Mouse (Mus musculus): ENCODE data around the gene Itga11. TPM values are rescaled to one million over a fixed set of nuclear protein-coding genes. Genes with fewer than 3 reads are reported as not detected.

Itga11 gene
- total and polyA plus RNA-seq, 2 experiments: 0.09 TPM

- no peak for TF ChIP-seq CTCF (IDR thresholded peaks at IDR 0.05; ENCODE audit: low read depth, low read length)
- no peak for TF ChIP-seq POLR2A (IDR thresholded peaks at IDR 0.05; ENCODE audit: extremely low read depth, insufficient read depth, low read length)
- Histone ChIP-seq H3K79me2 (ENCODE audit: control insufficient read depth, insufficient read depth, low read length) (no peaks in the 10 kb centered on the region), H3K27ac (replicated peaks; ENCODE audit: insufficient read depth, low read depth, low read length) (no peak overlapping the region), H3K27me3 (ENCODE audit: control insufficient read depth, insufficient read depth, low read length) (no peaks in the 10 kb centered on the region), H3K9ac (ENCODE audit: low read depth, low read length) (no peak overlapping the region), H3K4me1 (ENCODE audit: control insufficient read depth, insufficient read depth, low read length) (no peaks in the 10 kb centered on the region), H3K36me3 (ENCODE audit: control insufficient read depth, insufficient read depth, low read length) (no peaks in the 10 kb centered on the region), H3K4me3 (ENCODE audit: insufficient read depth, low read depth, low read length) (no peak overlapping the region)
- no peak for DNase-seq (ENCODE audit: extremely low read depth, low read depth, low spot score)
- WGBS: 75% methylated on average over 6 of the region's 6 CpGs
Measured at GRCm38 (mm10) chr9:62722716-62723115, 45.1 kb downstream of the Itga11 start.

- WGBS: 95% methylated on average over 9 of the region's 9 CpGs
- H3K4me3 ChIP-seq (ENCODE audit: insufficient read depth, low read depth, low read length): no peak overlapping the region
- TF ChIP-seq CTCF (IDR thresholded peaks at IDR 0.05; ENCODE audit: low read depth, low read length): no peak
- TF ChIP-seq POLR2A (IDR thresholded peaks at IDR 0.05; ENCODE audit: extremely low read depth, insufficient read depth, low read length): no peak
- H3K27ac ChIP-seq (replicated peaks; ENCODE audit: insufficient read depth, low read depth, low read length): no peak overlapping the region
- no peaks in the 10 kb centered on the region for H3K36me3 ChIP-seq (ENCODE audit: control insufficient read depth, insufficient read depth, low read length)
- no peaks in the 10 kb centered on the region for H3K79me2 ChIP-seq (ENCODE audit: control insufficient read depth, insufficient read depth, low read length)
- no peaks in the 10 kb centered on the region for H3K27me3 ChIP-seq (ENCODE audit: control insufficient read depth, insufficient read depth, low read length)
- no peaks in the 10 kb centered on the region for H3K4me1 ChIP-seq (ENCODE audit: control insufficient read depth, insufficient read depth, low read length)
- DNase-seq (ENCODE audit: extremely low read depth, low read depth, low spot score): no peak
- H3K9ac ChIP-seq (ENCODE audit: low read depth, low read length): no peak overlapping the region
Measured at GRCm38 (mm10) chr9:62724175-62724574, 46.5 kb downstream of the Itga11 start.

GRCm38 (mm10) chr9:62725247-62725646 lies 47.6 kb downstream of the Itga11 start:
- no peak overlapping the region for H3K27ac ChIP-seq (replicated peaks; ENCODE audit: insufficient read depth, low read depth, low read length)
- no peak overlapping the region for H3K9ac ChIP-seq (ENCODE audit: low read depth, low read length)
- no peaks in the 10 kb centered on the region for H3K36me3 ChIP-seq (ENCODE audit: control insufficient read depth, insufficient read depth, low read length)
- DNase-seq (ENCODE audit: extremely low read depth, low read depth, low spot score): no peak
- TF ChIP-seq CTCF (IDR thresholded peaks at IDR 0.05; ENCODE audit: low read depth, low read length): no peak
- no peak for TF ChIP-seq POLR2A (IDR thresholded peaks at IDR 0.05; ENCODE audit: extremely low read depth, insufficient read depth, low read length)
- no peaks in the 10 kb centered on the region for H3K4me1 ChIP-seq (ENCODE audit: control insufficient read depth, insufficient read depth, low read length)
- H3K79me2 ChIP-seq (ENCODE audit: control insufficient read depth, insufficient read depth, low read length): no peaks in the 10 kb centered on the region
- H3K4me3 ChIP-seq (ENCODE audit: insufficient read depth, low read depth, low read length): no peak overlapping the region
- H3K27me3 ChIP-seq (ENCODE audit: control insufficient read depth, insufficient read depth, low read length): no peaks in the 10 kb centered on the region
- 54% methylated on average over 5 of the region's 5 CpGs for WGBS

- Histone ChIP-seq H3K36me3 (ENCODE audit: control insufficient read depth, insufficient read depth, low read length) (no peaks in the 10 kb centered on the region), H3K79me2 (ENCODE audit: control insufficient read depth, insufficient read depth, low read length) (no peaks in the 10 kb centered on the region), H3K27me3 (ENCODE audit: control insufficient read depth, insufficient read depth, low read length) (no peaks in the 10 kb centered on the region), H3K27ac (replicated peaks; ENCODE audit: insufficient read depth, low read depth, low read length) (no peak overlapping the region), H3K9ac (ENCODE audit: low read depth, low read length) (no peak overlapping the region), H3K4me1 (ENCODE audit: control insufficient read depth, insufficient read depth, low read length) (no peaks in the 10 kb centered on the region), H3K4me3 (ENCODE audit: insufficient read depth, low read depth, low read length) (no peak overlapping the region)
- peak; percentile 39; the same call in 1 of the 2 replicates for TF ChIP-seq CTCF (IDR thresholded peaks at IDR 0.05; ENCODE audit: low read depth, low read length)
- no peak for TF ChIP-seq POLR2A (IDR thresholded peaks at IDR 0.05; ENCODE audit: extremely low read depth, insufficient read depth, low read length)
- 60% methylated on average over 6 of the region's 6 CpGs for WGBS
- DNase-seq (ENCODE audit: extremely low read depth, low read depth, low spot score): no peak
Measured at GRCm38 (mm10) chr9:62726472-62726871, 48.8 kb downstream of the Itga11 start.

- Histone ChIP-seq H3K79me2 (ENCODE audit: control insufficient read depth, insufficient read depth, low read length) (no peaks in the 10 kb centered on the region), H3K4me1 (ENCODE audit: control insufficient read depth, insufficient read depth, low read length) (no peaks in the 10 kb centered on the region), H3K4me3 (ENCODE audit: insufficient read depth, low read depth, low read length) (no peak overlapping the region), H3K36me3 (ENCODE audit: control insufficient read depth, insufficient read depth, low read length) (no peaks in the 10 kb centered on the region), H3K27me3 (ENCODE audit: control insufficient read depth, insufficient read depth, low read length) (no peaks in the 10 kb centered on the region), H3K9ac (ENCODE audit: low read depth, low read length) (no peak overlapping the region), H3K27ac (replicated peaks; ENCODE audit: insufficient read depth, low read depth, low read length) (no peak overlapping the region)
- TF ChIP-seq CTCF (IDR thresholded peaks at IDR 0.05; ENCODE audit: low read depth, low read length): peak; percentile 64
- TF ChIP-seq POLR2A (IDR thresholded peaks at IDR 0.05; ENCODE audit: extremely low read depth, insufficient read depth, low read length): no peak
- DNase-seq (ENCODE audit: extremely low read depth, low read depth, low spot score): peak; percentile 15
- WGBS: 43% methylated on average over 7 of the region's 7 CpGs
Measured at GRCm38 (mm10) chr9:62744558-62745275, 67.1 kb downstream of the Itga11 start.

- TF ChIP-seq POLR2A (IDR thresholded peaks at IDR 0.05; ENCODE audit: extremely low read depth, insufficient read depth, low read length): no peak
- TF ChIP-seq CTCF (IDR thresholded peaks at IDR 0.05; ENCODE audit: low read depth, low read length): no peak
- H3K27ac ChIP-seq (replicated peaks; ENCODE audit: insufficient read depth, low read depth, low read length): no peak overlapping the region
- H3K4me3 ChIP-seq (ENCODE audit: insufficient read depth, low read depth, low read length): no peak overlapping the region
- H3K4me1 ChIP-seq (ENCODE audit: control insufficient read depth, insufficient read depth, low read length): no peaks in the 10 kb centered on the region
- peak; percentile 15 for DNase-seq (ENCODE audit: extremely low read depth, low read depth, low spot score)
- H3K79me2 ChIP-seq (ENCODE audit: control insufficient read depth, insufficient read depth, low read length): no peaks in the 10 kb centered on the region
- WGBS: 30% methylated on average over 6 of the region's 6 CpGs
- H3K27me3 ChIP-seq (ENCODE audit: control insufficient read depth, insufficient read depth, low read length): no peaks in the 10 kb centered on the region
- H3K9ac ChIP-seq (ENCODE audit: low read depth, low read length): no peak overlapping the region
- no peaks in the 10 kb centered on the region for H3K36me3 ChIP-seq (ENCODE audit: control insufficient read depth, insufficient read depth, low read length)
Measured at GRCm38 (mm10) chr9:62746646-62747045, 69.0 kb downstream of the Itga11 start.

All from liver, adult 2 months (tissue).